Mouse (Mus musculus): Measurements from ENCODE around the gene Klk1b16.
"Not testable (repeated sequence)": the region's sequence is repeated elsewhere in the genome, so short reads cannot be mapped to it uniquely, and the experiment has no call there.

The Klk1b16 gene

GRCm38 (mm10) chr7:44136467-44136866 is at the start of gene Klk1b16:
Gene Klk1b16, plus strand, starts transcription at chr7:44136767.
- no peak for DNase-seq (ENCODE audit: low spot score)

- DNase-seq (ENCODE audit: low spot score): no peak
Observed at GRCm38 (mm10) chr7:44096111-44096510, 40.5 kb upstream of the Klk1b16 start.

GRCm38 (mm10) chr7:44102028-44102427 is 34.5 kb upstream of the Klk1b16 start, which contains the start of gene Klk1b21:
Gene Klk1b21, plus strand, starts transcription at chr7:44102328.
- DNase-seq (ENCODE audit: low spot score): not testable (repeated sequence)

GRCm38 (mm10) chr7:44112373-44112772 is 24.2 kb upstream of the Klk1b16 start, which contains the start of gene Klk1b22:
Gene Klk1b22, plus strand, starts transcription at chr7:44112673.
- no peak for DNase-seq (ENCODE audit: low spot score)

GRCm38 (mm10) chr7:44123445-44123844 is 13.1 kb upstream of the Klk1b16 start:
- no peak for DNase-seq (ENCODE audit: low spot score)

- no peak for DNase-seq (ENCODE audit: low spot score)
Observed at GRCm38 (mm10) chr7:44179299-44180045, 42.9 kb downstream of the Klk1b16 start.

- DNase-seq (ENCODE audit: low spot score): not testable (repeated sequence)
Observed at GRCm38 (mm10) chr7:44186516-44186915, 49.9 kb downstream of the Klk1b16 start.

GRCm38 (mm10) chr7:44187936-44188335 is 51.4 kb downstream of the Klk1b16 start, which contains the start of gene Klk1b24:
Gene Klk1b24, plus strand, starts transcription at chr7:44188236.
- not testable (repeated sequence) for DNase-seq (ENCODE audit: low spot score)
